Mouse (Mus musculus) spleen, adult 2 months (tissue): Measurements from ENCODE around the gene Etv3. TPM values are rescaled to one million over a fixed set of nuclear protein-coding genes. Genes with fewer than 3 reads are reported as not detected.

Source experiments
- DNase-seq, 2 experiments: peaks; one replicate each; pipeline versions ENCODE4 v3.0.0 to v3.0.0-alpha.2; 2012 to 2021; ENCODE audit warnings: low spot score in 2 of 2, low read depth in 1 of 2
- H3K27ac ChIP-seq: fragments of 200-500 bp; 2 replicates; pipeline ENCODE4 v1.5.1; 2012; ENCODE audit warnings: low read length, inconsistent platforms; ENCODE audit not compliant: insufficient read depth
- H3K27me3 ChIP-seq: fragments of 200-500 bp; 2 replicates; pipeline ENCODE4 v1.6.1; 2012; ENCODE audit warnings: mild to moderate bottlenecking, moderate library complexity, low read length, inconsistent platforms; ENCODE audit not compliant: control insufficient read depth, insufficient read depth
- H3K36me3 ChIP-seq: fragments of 200-500 bp; 2 replicates; pipeline ENCODE4 v1.6.1; 2012; ENCODE audit warnings: mild to moderate bottlenecking, low read length, inconsistent platforms; ENCODE audit not compliant: control insufficient read depth, insufficient read depth
- H3K4me1 ChIP-seq: fragments of 200-500 bp; 2 replicates; pipeline ENCODE4 v1.6.1; 2011; ENCODE audit warnings: inconsistent platforms; ENCODE audit not compliant: control insufficient read depth, insufficient read depth, insufficient read length
- H3K4me3 ChIP-seq: fragments of 200-500 bp; 2 replicates; pipeline ENCODE4 v1.5.1; 2011; ENCODE audit warnings: mild to moderate bottlenecking, inconsistent platforms; ENCODE audit not compliant: insufficient read depth, insufficient read length; ENCODE audit errors: extremely low read depth
- CTCF ChIP-seq: fragments of 200-500 bp; IDR thresholded peaks from 2 replicates; pipeline ENCODE4 v1.5.1; 2011; ENCODE audit warnings: mild to moderate bottlenecking, inconsistent platforms; ENCODE audit not compliant: insufficient read depth, insufficient read length, insufficient replicate concordance; ENCODE audit errors: extremely low read depth
- POLR2A ChIP-seq: fragments of 200-500 bp; IDR thresholded peaks from 2 replicates; pipeline ENCODE4 v1.6.1; 2011; ENCODE audit warnings: low read depth, low read length, inconsistent platforms
- WGBS: fragments of 180-500 bp; shearing (Covaris S2); methylation state at CpG from one replicate; pipeline ENCODE4 v1.1.7; 2018; 5-methylcytosine and 5-hydroxymethylcytosine counted together
- polyA plus RNA-seq: library from polyadenylated mRNA; depleted of rRNA; stranded (reverse); fragments of >200 nt; gene quantifications from 2 replicates; pipeline ENCODE4 v1.2.3, GENCODE M21; 2012

The Etv3 gene
- polyA plus RNA-seq, 1 experiment = 17.5 TPM

- WGBS = 55% methylated on average over 3 of the region's 3 CpGs
- no peak for DNase-seq
Observed at GRCm38 (mm10) chr3:87556109-87556531, 30.9 kb downstream of the Etv3 start.

GRCm38 (mm10) chr3:87556668-87557278 is 31.6 kb downstream of the Etv3 start:
- H3K27ac ChIP-seq = no peak overlapping the region
- 82% methylated on average over 12 of the region's 12 CpGs for WGBS
- no peaks in the 10 kb centered on the region for H3K27me3 ChIP-seq
- no peaks in the 10 kb centered on the region for H3K4me1 ChIP-seq
- no peak for DNase-seq
- no peak overlapping the region for H3K4me3 ChIP-seq
- no peaks in the 10 kb centered on the region for H3K36me3 ChIP-seq
- TF ChIP-seq CTCF (no peak), POLR2A (no peak)

More at GRCm38 (mm10) chr3:87556109-87556531, 30.9 kb downstream of the Etv3 start:
- Histone ChIP-seq H3K27me3 (no peaks in the 10 kb centered on the region), H3K4me1 (no peaks in the 10 kb centered on the region), H3K27ac (no peak overlapping the region), H3K36me3 (no peaks in the 10 kb centered on the region), H3K4me3 (no peak overlapping the region)
- TF ChIP-seq POLR2A = no peak

- no peak overlapping the region for H3K27ac ChIP-seq
- 51% methylated on average over 3 of the region's 3 CpGs for WGBS
- no peaks in the 10 kb centered on the region for H3K36me3 ChIP-seq
- peak; percentile 26; the same call in 1 of the 2 replicates for TF ChIP-seq CTCF
- TF ChIP-seq POLR2A = no peak
- H3K27me3 ChIP-seq = no peaks in the 10 kb centered on the region
- no peak overlapping the region for H3K4me3 ChIP-seq
- DNase-seq = peak in 1 of 2 experiments; percentile 22
- no peaks in the 10 kb centered on the region for H3K4me1 ChIP-seq
Observed at GRCm38 (mm10) chr3:87560156-87560555, 34.9 kb downstream of the Etv3 start.

- Histone ChIP-seq H3K27ac (no peak overlapping the region), H3K36me3 (no peaks in the 10 kb centered on the region), H3K4me1 (no peaks in the 10 kb centered on the region), H3K27me3 (no peaks in the 10 kb centered on the region), H3K4me3 (no peak overlapping the region)
- no peak for DNase-seq
- WGBS = 74% methylated on average over 8 of the region's 8 CpGs
- TF ChIP-seq POLR2A (no peak), CTCF (no peak)
Observed at GRCm38 (mm10) chr3:87561434-87561833, 36.2 kb downstream of the Etv3 start.

- peak; percentile 59 to 82 for DNase-seq
- TF ChIP-seq POLR2A = no peak
- TF ChIP-seq CTCF = peak; percentile 93; the same call in 1 of the 2 replicates
- Histone ChIP-seq H3K36me3 (no peaks in the 10 kb centered on the region), H3K4me3 (no peak overlapping the region), H3K27me3 (no peaks in the 10 kb centered on the region), H3K4me1 (no peaks in the 10 kb centered on the region), H3K27ac (no peak overlapping the region)
- 2% methylated on average over 6 of the region's 6 CpGs for WGBS
Observed at GRCm38 (mm10) chr3:87562370-87562769, 37.2 kb downstream of the Etv3 start.

GRCm38 (mm10) chr3:87563466-87563865 is 38.3 kb downstream of the Etv3 start:
- no peak for DNase-seq
- no peak for TF ChIP-seq CTCF
- TF ChIP-seq POLR2A = no peak
- WGBS = 80% methylated on average over 5 of the region's 5 CpGs
- Histone ChIP-seq H3K36me3 (no peaks in the 10 kb centered on the region), H3K27ac (no peak overlapping the region), H3K4me1 (no peaks in the 10 kb centered on the region), H3K27me3 (no peaks in the 10 kb centered on the region), H3K4me3 (no peak overlapping the region)

- Histone ChIP-seq H3K27ac (no peak overlapping the region), H3K4me1 (no peaks in the 10 kb centered on the region), H3K27me3 (no peaks in the 10 kb centered on the region), H3K36me3 (no peaks in the 10 kb centered on the region), H3K4me3 (no peak overlapping the region)
- WGBS = 79% methylated on average over 6 of the region's 6 CpGs
- DNase-seq = no peak
- TF ChIP-seq CTCF = no peak
- TF ChIP-seq POLR2A = no peak
Observed at GRCm38 (mm10) chr3:87565623-87566022, 40.4 kb downstream of the Etv3 start.
